In genomic region chr4:150220584-150220983, GRCm38 (mm10) we compare ENCODE assay signal across 9 mouse cellular contexts. TPM values are rescaled to one million over a fixed set of nuclear protein-coding genes. Genes with fewer than 3 reads are reported as not detected.
A peak's percentile ranks its signal among the peaks of the same experiment; 100 is the strongest.
DNase-seq lines count a peak whose midpoint lies in the region; ATAC-seq and TF ChIP-seq lines count a peak whose summit lies in the region.
"Had no signal": no experiment of that assay in that cellular context is flagged by ENCODE, and none has a peak within 500 bp of the region (broad histone marks: within the 10 kb centered on the region; RNA-seq: fewer than 3 reads in every experiment).

No protein-coding gene starts in this region.

- H3K9me3 ChIP-seq in G1E (replicated peaks): no peaks in the 10 kb centered on the region
- no peaks in the 10 kb centered on the region for H3K9me3 ChIP-seq in limb, embryonic 12.5 days
- H3K9me3 ChIP-seq in neural tube, embryonic 13.5 days: no peaks in the 10 kb centered on the region

- 17% methylated on average over 11 of the region's 11 CpGs for WGBS in limb, embryonic 12.5 days
- WGBS in neural tube, embryonic 13.5 days: 20% methylated on average over 11 of the region's 11 CpGs

- H3K4me2 ChIP-seq in limb, embryonic 12.5 days: peak overlapping the region; percentile 48
- peak overlapping the region; percentile 18; the same call in 1 of the 2 replicates for H3K4me2 ChIP-seq in neural tube, embryonic 13.5 days

- ATAC-seq in G1E (ENCODE audit: extremely low read depth, insufficient number of reproducible peaks, low FRiP score, poor library complexity, severe bottlenecking): no peak
- no peak for ATAC-seq in limb, embryonic 12.5 days (ENCODE audit: insufficient number of reproducible peaks, insufficient read depth, low FRiP score, low TSS enrichment, low read depth)
- ATAC-seq in neural tube, embryonic 13.5 days (ENCODE audit: low read depth): no peak

- H3K9ac ChIP-seq in limb, embryonic 12.5 days (replicated peaks): no peak overlapping the region; the same call in 1 of the 2 replicates
- H3K9ac ChIP-seq in neural tube, embryonic 13.5 days: no peak overlapping the region

- H3K4me3 ChIP-seq in G1E (ENCODE audit: low read depth, low read length): peak overlapping the region; percentile 14; the same call in 1 of the 2 replicates
- peak overlapping the region; percentile 23 for H3K4me3 ChIP-seq in limb, embryonic 12.5 days (replicated peaks)
- no peak overlapping the region for H3K4me3 ChIP-seq in neural tube, embryonic 13.5 days

- H3K27ac ChIP-seq in limb, embryonic 12.5 days: no peak overlapping the region
- no peak overlapping the region for H3K27ac ChIP-seq in neural tube, embryonic 13.5 days (replicated peaks)

- peak; percentile 68 for DNase-seq in 416B (ENCODE audit: low read depth)
- peak; percentile 29 for DNase-seq in G1E (ENCODE audit: low spot score)
- peak; percentile 52 for DNase-seq in gastrocnemius, postnatal 25 days
- no peak for DNase-seq in layer of hippocampus, postnatal 10 days (ENCODE audit: low spot score in 2 of 2)
- no peak for DNase-seq in thymus, postnatal 10 days (ENCODE audit: low spot score in 2 of 2)
- DNase-seq in spleen, postnatal 4 days (ENCODE audit: low spot score in 2 of 2): no peak

- no peak for TF ChIP-seq CTCF in G1E (IDR thresholded peaks at IDR 0.05; ENCODE audit: low read depth, low read length)

- H3K36me3 ChIP-seq in G1E (replicated peaks): no peaks in the 10 kb centered on the region
- no peaks in the 10 kb centered on the region for H3K36me3 ChIP-seq in limb, embryonic 12.5 days
- no peaks in the 10 kb centered on the region for H3K36me3 ChIP-seq in neural tube, embryonic 13.5 days

- H3K27me3 ChIP-seq in G1E (ENCODE audit: insufficient read depth, low read length): peaks cover 13% of the 10 kb centered on the region
- H3K27me3 ChIP-seq in limb, embryonic 12.5 days: no peaks in the 10 kb centered on the region
- no peaks in the 10 kb centered on the region for H3K27me3 ChIP-seq in neural tube, embryonic 13.5 days

- H3K4me1 ChIP-seq in G1E (ENCODE audit: insufficient read depth, low read depth, low read length): peaks cover 39% of the 10 kb centered on the region
- 0 out of 2 replicates have a peak, but pooled peaks cover 13% of the 10 kb centered on the region for H3K4me1 ChIP-seq in limb, embryonic 12.5 days (replicated peaks)
- peaks cover 7% of the 10 kb centered on the region; the same call in 1 of the 2 replicates for H3K4me1 ChIP-seq in neural tube, embryonic 13.5 days (replicated peaks)

RNA-seq across cellular contexts. Expression of gene Eno1, which starts 15.9 kb away (rescaled TPM):
- 705 and 806 TPM in 2 replicates for total RNA-seq in G1E (2014; fragmentation: Nextera tagmentation)
- 688 and 864 TPM in 2 replicates for total RNA-seq in G1E (2017)
- polyA plus RNA-seq in G1E (2012): 1,261 and 1,939 TPM in 2 replicates
- total RNA-seq in gastrocnemius, postnatal 25 days (2021): 100 to 1,000 TPM; 112 to 141 TPM
- polyA plus RNA-seq in limb, embryonic 12.5 days (2016; fragmentation: Nextera tagmentation; extraction: Ambion mirVana): 1,793 and 1,872 TPM in 2 replicates
- 1,151 and 1,235 TPM in 2 replicates for polyA plus RNA-seq in neural tube, embryonic 13.5 days (2015; fragmentation: Nextera tagmentation; extraction: Ambion mirVana)
- total RNA-seq in layer of hippocampus, postnatal 10 days (2021): 100 to 1,000 TPM; 323 to 338 TPM

RNA-seq across cellular contexts. Expression of gene Car6, which starts 19.5 kb away (rescaled TPM):
- total RNA-seq in G1E (2014; fragmentation: Nextera tagmentation) (not detected in 2 replicates), G1E (2017) (not detected in 2 replicates)
- not detected in 2 replicates for polyA plus RNA-seq in G1E (2012)
- total RNA-seq in gastrocnemius, postnatal 25 days (2021): not detected
- 0.22 and 0.33 TPM in 2 replicates for polyA plus RNA-seq in limb, embryonic 12.5 days (2016; fragmentation: Nextera tagmentation; extraction: Ambion mirVana)
- polyA plus RNA-seq in neural tube, embryonic 13.5 days (2015; fragmentation: Nextera tagmentation; extraction: Ambion mirVana): 0.44 TPM in 1 of 2 replicates, not detected in the other
- total RNA-seq in layer of hippocampus, postnatal 10 days (2021): not detected
- polyA plus RNA-seq: cortical plate, adult 2 months had no signal

Comparison
In these comparisons a context has a peak if more than half of its experiments do, and no peak if none do; other contexts are left out.
1. DNase-seq: peak in 416B (single experiment), G1E (single experiment) and gastrocnemius, postnatal 25 days (single experiment); none in layer of hippocampus, postnatal 10 days (0 of 2), thymus, postnatal 10 days (0 of 2) and spleen, postnatal 4 days (0 of 2).